Mouse (Mus musculus): ENCODE measurements around the gene Tmed6.

DNA sequence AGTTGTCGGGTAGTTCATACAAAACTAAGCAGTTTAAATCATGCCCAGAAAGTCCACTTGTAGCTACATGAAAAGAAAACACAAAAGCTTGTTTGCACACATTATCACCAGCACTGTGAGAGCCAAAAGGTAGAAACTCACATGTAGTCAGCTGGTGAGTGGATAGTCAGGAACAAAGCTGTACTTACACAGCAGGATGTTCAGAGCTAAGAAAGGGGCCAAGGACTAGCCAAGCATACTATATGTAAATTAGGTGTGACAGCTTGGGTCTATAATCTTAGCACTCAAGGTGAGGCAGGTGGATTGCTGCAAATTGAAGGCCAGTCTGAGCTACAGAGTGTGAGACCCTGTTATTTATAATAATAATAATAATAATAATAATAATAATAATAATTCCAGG is 2.8 kb downstream of the Tmed6 start:
- TF ChIP-seq MAFK (IDR thresholded peaks at IDR 0.05; ENCODE audit: insufficient read depth, low read depth, low read length) (no peak), CHD2 (IDR thresholded peaks at IDR 0.05; ENCODE audit: low read depth, low read length) (no peak), ZNF384 (IDR thresholded peaks at IDR 0.05; ENCODE audit: low read depth, low read length) (no peak), HCFC1 (IDR thresholded peaks at IDR 0.05; ENCODE audit: borderline replicate concordance, insufficient read depth, low read length) (no peak)
